Mouse (Mus musculus) heart, embryonic 10.5 days (tissue): ENCODE measurements around the gene Hsf4. TPM values are rescaled to one million over a fixed set of nuclear protein-coding genes. Genes with fewer than 3 reads are reported as not detected.

Source experiments
- DNase-seq: peaks from one replicate; pipeline ENCODE4 v3.0.0-alpha.2; 2017; ENCODE audit warnings: low spot score
- H3K27ac ChIP-seq: fragments of 300-500 bp; sonication (generic); 2 replicates; pipeline ENCODE4 v1.5.1; 2016; ENCODE audit warnings: mild to moderate bottlenecking
- H3K27me3 ChIP-seq: fragments of 300-500 bp; sonication (generic); 2 replicates; pipeline ENCODE4 v1.6.1; 2016; ENCODE audit warnings: mild to moderate bottlenecking; ENCODE audit not compliant: poor library complexity, insufficient read depth, severe bottlenecking
- H3K36me3 ChIP-seq: fragments of 300-500 bp; sonication (generic); 2 replicates; pipeline ENCODE4 v1.6.1; 2016; ENCODE audit warnings: mild to moderate bottlenecking, moderate library complexity
- H3K4me1 ChIP-seq: fragments of 300-500 bp; sonication (generic); 2 replicates; pipeline ENCODE4 v1.6.1; 2016; ENCODE audit warnings: mild to moderate bottlenecking
- H3K4me3 ChIP-seq: fragments of 300-500 bp; sonication (generic); 2 replicates; pipeline ENCODE4 v1.5.1; 2016; ENCODE audit warnings: mild to moderate bottlenecking, moderate library complexity
- H3K9me3 ChIP-seq: fragments of 300-500 bp; sonication (generic); 2 replicates; pipeline ENCODE4 v1.6.1; 2016; ENCODE audit warnings: mild to moderate bottlenecking, moderate library complexity
- WGBS: fragments of 180-500 bp; shearing (Covaris S2); methylation state at CpG from one replicate; pipeline ENCODE4 v1.1.7; 2016; 5-methylcytosine and 5-hydroxymethylcytosine counted together
- polyA plus RNA-seq: library from polyadenylated mRNA; unstranded; fragments of >200 nt; fragmentation: Nextera tagmentation; extraction: Ambion mirVana; gene quantifications from 2 replicates; pipeline ENCODE4 v1.2.1, GENCODE M21; 2016

The Hsf4 gene
- polyA plus RNA-seq, 1 experiment from 2014 or later, result 0.16 TPM

DNA sequence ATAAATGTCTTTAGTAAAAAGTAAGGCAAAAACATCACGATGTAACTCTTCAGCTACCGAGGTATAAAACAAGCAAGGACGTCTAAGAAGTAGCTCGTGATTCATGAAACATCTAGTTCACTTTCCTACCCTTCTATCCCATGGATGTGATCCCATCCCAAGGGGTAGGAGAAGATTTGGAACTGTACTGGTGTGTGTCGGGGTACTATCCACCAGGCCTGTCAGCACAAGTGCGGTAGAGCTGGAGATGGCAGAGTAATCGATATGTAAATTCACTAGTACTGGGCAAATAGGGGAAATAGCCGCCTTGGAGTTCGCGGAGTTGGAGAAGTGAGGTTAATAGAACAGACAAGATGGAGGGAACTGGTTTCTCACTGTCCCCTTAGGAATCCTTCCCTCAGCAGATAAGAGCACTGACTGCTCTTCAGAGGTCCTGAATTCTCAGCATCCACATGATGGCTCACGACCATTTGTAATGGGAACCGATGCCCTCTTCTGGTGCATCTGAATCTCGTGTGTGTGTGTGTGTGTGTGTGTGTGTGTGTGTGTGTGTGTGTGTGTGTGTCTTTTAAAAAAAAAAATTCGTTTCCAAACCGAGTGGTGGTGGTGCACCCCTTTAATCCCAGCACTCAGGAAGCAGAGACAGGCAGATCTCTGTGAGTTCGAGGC, 6.2 kb upstream of the Hsf4 start:
- Histone ChIP-seq H3K4me1 (peaks cover 39% of the 10 kb centered on the region), H3K4me3 (peak overlapping the region; percentile 71; the same call in 1 of the 2 replicates), H3K9me3 (no peaks in the 10 kb centered on the region; the same call in 1 of the 2 replicates), H3K27ac (no peak overlapping the region), H3K27me3 (peaks cover 99% of the 10 kb centered on the region), H3K36me3 (no peaks in the 10 kb centered on the region)
- no peak for DNase-seq
- 42% methylated on average over 16 of the region's 16 CpGs for WGBS

DNA sequence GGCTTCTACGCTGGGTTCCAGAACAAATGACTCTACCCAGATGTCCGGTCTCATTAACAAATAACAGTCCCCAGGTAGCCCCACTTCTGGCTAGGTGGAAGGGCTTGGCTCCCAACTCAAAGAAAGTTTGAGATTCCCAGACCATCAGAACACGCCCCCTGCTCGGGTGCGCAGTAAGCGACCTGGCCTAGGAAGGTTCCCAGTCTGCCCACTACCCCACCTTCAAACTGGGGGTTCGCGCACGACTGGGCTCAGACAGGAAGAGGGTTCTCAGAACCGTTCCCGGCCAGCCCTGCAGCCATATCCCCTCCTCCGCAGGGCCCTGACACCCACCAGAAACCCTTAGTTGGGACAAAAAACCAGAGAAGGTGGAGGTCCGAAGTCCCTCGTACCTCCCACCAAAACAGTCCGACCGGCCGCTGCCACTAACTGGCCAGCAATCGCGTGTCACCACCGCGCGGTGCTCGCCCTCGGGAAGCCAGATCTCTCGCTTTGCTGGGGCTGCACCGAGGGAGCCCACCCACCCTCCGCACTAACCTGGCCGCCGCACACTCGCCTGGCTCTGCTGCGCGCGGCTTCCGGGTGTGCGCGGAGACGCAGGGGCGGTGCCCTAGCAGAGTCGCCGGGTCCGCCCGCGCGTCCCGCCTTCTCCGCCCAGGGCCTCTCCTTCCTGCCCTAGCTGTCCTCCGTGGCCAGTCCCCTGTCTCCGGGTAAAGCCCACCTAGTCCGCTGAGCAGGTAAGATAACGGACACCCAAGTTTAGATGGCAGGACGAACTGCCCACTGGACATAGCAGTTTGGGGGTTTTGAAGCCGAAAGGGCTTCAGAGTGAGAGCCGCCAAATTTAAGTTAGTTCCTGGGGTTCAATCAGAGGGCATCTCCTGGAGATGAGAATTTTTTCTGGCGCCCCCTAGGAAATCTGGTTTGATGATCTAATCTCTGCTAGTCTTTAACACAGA, 5.3 kb upstream of the Hsf4 start, which contains the start of the genes Tradd and Fbxl8:
Tradd (minus strand) TSS at position 586 of the 959 bp plus-strand sequence.
Fbxl8 (plus strand) TSS at position 625 of the 959 bp plus-strand sequence.
- Histone ChIP-seq H3K9me3 (no peaks in the 10 kb centered on the region; the same call in 1 of the 2 replicates), H3K27me3 (peaks cover 99% of the 10 kb centered on the region)
- WGBS, result 2% methylated on average over 54 of the region's 54 CpGs

DNA sequence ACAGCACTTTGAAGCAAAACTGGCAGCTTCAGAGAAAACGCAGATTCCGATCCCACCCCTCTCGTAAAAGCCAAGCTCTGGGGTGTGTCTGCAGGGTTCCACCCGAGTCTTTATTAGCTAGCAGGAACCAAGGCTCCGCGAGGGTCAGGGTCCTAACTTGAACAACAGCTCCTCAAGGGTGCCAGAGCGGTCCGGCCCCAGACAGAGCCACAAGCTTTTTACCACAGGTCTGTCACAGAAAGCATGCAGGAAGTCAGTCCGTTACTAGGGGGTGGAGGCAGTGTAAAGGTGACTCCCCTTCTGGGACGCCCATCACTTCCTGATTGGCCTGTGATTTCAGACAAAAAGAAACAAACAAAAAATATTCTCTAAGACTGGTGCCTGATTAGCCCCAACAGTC, 4.5 kb upstream of the Hsf4 start:
- H3K27ac ChIP-seq, result peak overlapping the region; percentile 74; the same call in 1 of the 2 replicates
- H3K4me1 ChIP-seq, result peaks cover 39% of the 10 kb centered on the region
- no peak for DNase-seq
- WGBS, result 21% methylated on average over 10 of the region's 10 CpGs
- no peaks in the 10 kb centered on the region; the same call in 1 of the 2 replicates for H3K9me3 ChIP-seq
- no peaks in the 10 kb centered on the region for H3K36me3 ChIP-seq
- H3K4me3 ChIP-seq, result peak overlapping the region; percentile 71
- H3K27me3 ChIP-seq, result peaks cover 99% of the 10 kb centered on the region

More for the DNA sequence above, 5.3 kb upstream of the Hsf4 start, which contains the start of the genes Tradd and Fbxl8:
- H3K4me1 ChIP-seq, result peaks cover 39% of the 10 kb centered on the region
- H3K27ac ChIP-seq, result peak within 1 kb of the TSS; percentile 74; the same call in 1 of the 2 replicates
- H3K36me3 ChIP-seq, result no peaks in the 10 kb centered on the region
- peak within 1 kb of the TSS; percentile 71 for H3K4me3 ChIP-seq
- DNase-seq, result peak; percentile 87

DNA sequence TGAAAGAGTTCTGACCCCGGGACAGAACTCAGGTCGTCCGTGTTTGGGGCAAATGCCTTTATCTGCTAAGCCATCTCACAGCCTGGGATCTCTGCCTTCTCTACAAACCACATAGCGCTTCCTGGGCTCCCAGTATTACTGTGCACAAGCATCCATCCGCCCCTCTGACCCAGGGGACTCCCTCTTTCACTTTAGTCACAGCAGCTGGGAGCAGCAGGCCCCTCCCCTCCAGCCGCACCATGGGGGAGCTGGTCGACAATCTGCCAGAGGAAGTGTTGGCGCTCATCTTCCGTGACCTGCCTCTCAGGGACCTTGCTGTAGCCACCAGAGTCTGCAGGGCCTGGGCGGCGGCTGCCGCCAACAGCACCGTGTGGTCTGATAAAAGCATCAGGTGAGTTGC, 2.8 kb upstream of the Hsf4 start:
- H3K27ac ChIP-seq, result no peak overlapping the region
- DNase-seq, result no peak
- no peaks in the 10 kb centered on the region; the same call in 1 of the 2 replicates for H3K9me3 ChIP-seq
- 13% methylated on average over 13 of the region's 13 CpGs for WGBS
- peaks cover 99% of the 10 kb centered on the region for H3K27me3 ChIP-seq
- H3K4me1 ChIP-seq, result peaks cover 48% of the 10 kb centered on the region
- H3K36me3 ChIP-seq, result no peaks in the 10 kb centered on the region
- no peak overlapping the region for H3K4me3 ChIP-seq

DNA sequence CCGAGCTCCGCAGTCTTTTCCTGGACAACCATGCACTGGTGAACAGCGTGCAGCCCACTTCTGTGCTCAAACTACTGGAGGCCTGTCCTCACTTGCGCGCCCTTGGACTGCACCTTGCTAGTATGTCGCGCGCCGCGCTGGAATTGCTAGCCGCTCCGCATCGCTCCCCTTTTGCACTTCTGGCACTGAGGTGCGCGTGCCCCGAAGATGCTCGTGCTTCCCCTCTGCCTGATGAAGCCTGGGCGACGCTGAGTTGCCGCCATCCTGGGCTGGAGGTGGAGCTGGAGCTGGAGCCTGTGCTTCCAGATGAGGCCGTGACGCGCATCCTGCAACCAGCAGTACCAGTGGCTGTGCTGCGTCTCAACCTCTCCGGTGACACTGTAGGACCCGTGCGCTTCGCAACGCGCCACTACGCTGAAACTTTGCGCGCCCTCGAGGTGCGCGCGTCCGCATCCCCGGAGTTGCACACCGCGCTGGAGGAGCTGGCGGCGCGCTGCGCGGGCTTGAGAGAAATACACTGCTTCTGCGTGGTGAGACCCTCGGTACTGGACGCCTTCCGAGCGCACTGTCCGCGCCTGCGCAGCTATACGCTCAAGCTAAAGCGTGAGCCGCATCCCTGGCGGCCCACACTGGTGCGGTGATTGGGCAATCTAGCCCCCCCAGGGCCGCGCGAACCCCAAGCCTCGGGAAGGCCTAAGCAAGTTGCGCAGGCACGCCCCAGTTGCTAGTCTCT, 1.1 kb upstream of the Hsf4 start:
- peak overlapping the region; percentile 63 for H3K4me3 ChIP-seq
- peaks cover 99% of the 10 kb centered on the region for H3K27me3 ChIP-seq
- peak overlapping the region; percentile 71 for H3K27ac ChIP-seq
- DNase-seq, result no peak
- WGBS, result under 1% methylated on average over 65 of the region's 65 CpGs
- no peaks in the 10 kb centered on the region; the same call in 1 of the 2 replicates for H3K9me3 ChIP-seq
- no peaks in the 10 kb centered on the region for H3K36me3 ChIP-seq
- peaks cover 51% of the 10 kb centered on the region for H3K4me1 ChIP-seq

DNA sequence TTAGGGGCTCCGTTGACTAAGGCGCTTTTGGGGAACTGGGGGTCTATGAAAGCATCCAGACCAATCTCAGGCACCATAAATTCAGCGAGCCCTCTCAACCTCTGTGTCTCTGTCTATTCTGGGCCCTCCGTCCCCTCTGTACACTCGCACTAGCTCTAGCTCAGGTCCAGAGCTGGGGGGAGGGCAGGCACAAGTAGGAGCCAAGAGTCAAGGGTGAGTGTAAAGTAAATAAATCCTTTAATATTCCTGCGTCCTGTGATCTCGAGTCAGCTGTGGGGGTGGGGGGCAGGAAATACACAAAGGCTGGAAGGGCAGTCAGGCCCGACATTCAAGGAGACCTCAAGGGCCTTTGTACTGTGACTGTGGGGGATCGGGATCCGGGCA, 534 bp upstream of the Hsf4 start:
- no peak for DNase-seq
- under 1% methylated on average over 10 of the region's 10 CpGs for WGBS
- Histone ChIP-seq H3K4me1 (peaks cover 48% of the 10 kb centered on the region), H3K27me3 (peaks cover 99% of the 10 kb centered on the region), H3K9me3 (no peaks in the 10 kb centered on the region; the same call in 1 of the 2 replicates), H3K27ac (peak overlapping the region; percentile 71), H3K4me3 (peak overlapping the region; percentile 63), H3K36me3 (no peaks in the 10 kb centered on the region)

DNA sequence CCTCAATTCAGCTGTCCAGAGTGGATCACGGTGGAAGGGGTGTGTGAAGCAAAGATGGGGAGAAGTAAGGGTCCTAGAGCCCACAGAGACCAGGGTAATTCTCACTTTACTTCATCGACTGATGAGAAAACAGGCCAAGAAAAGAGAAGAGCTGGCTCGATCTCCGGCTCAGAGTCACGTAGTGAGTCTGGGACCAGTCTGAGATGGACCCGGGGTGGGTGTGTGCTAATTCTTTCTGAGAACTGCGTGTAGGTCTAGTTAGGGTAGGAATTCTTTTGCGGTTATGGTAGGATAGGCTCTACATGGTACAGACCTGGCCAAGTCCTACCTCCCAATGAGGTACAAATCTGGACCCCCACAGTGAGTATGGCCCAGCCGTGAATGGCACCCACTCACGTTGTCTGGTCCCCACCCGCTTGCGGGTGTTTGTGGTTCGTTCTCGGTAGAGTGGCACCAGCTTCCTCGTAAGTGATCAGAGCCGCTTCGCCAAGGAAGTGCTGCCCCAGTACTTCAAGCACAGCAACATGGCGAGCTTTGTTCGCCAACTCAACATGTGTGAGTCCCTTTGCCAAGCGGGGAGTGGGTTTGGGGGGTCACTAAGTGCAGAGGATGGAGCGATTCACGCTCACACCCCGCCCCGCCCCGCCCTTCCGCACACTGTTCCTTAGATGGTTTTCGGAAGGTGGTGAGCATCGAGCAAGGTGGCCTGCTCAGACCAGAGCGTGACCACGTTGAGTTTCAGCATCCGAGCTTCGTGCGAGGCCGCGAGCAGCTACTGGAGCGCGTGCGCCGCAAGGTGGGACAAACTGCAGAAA, 707 bp downstream of the Hsf4 start:
- 3% methylated on average over 39 of the region's 39 CpGs for WGBS
- Histone ChIP-seq H3K4me1 (peaks cover 42% of the 10 kb centered on the region), H3K36me3 (no peaks in the 10 kb centered on the region), H3K9me3 (no peaks in the 10 kb centered on the region; the same call in 1 of the 2 replicates), H3K27ac (no peak overlapping the region), H3K4me3 (peak overlapping the region; percentile 63), H3K27me3 (peaks cover 100% of the 10 kb centered on the region)
- no peak for DNase-seq

DNA sequence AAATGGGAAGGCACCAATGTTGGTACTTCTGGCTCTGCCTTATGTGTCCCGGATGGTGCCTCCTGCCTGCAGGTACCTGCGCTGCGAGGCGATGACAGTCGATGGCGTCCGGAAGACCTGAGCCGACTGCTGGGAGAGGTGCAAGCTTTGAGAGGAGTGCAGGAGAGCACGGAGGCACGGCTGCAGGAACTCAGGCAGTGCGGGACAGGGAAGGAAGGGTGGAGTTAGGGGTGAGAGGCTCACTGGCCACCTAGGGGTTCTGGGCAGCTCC, 1.2 kb downstream of the Hsf4 start:
- H3K27ac ChIP-seq, result no peak overlapping the region
- no peaks in the 10 kb centered on the region; the same call in 1 of the 2 replicates for H3K9me3 ChIP-seq
- peak overlapping the region; percentile 22 for H3K4me3 ChIP-seq
- no peaks in the 10 kb centered on the region for H3K36me3 ChIP-seq
- peaks cover 100% of the 10 kb centered on the region for H3K27me3 ChIP-seq
- DNase-seq, result no peak
- H3K4me1 ChIP-seq, result peaks cover 47% of the 10 kb centered on the region
- WGBS, result 3% methylated on average over 11 of the region's 11 CpGs

DNA sequence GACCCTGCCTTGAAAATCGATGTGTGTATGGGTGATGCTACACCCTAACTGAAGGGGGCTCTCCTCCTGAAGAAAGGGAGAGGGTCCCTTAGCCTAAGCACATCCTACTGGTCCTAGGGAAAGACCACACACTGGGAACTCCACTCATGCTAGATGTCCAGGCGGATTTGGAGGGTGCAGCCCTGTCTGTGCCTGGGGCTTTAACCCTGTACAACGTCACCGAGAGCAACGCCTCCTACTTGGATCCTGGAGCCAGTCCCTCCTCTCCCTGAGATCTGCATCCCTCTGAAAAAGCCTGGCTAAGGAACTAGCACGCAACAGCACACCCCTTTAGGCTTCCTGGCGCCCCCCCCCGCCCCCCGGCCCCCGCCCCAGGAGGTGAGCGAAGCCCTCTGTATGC, 5.8 kb downstream of the Hsf4 start:
- H3K4me3 ChIP-seq, result peak overlapping the region; percentile 64; the same call in 1 of the 2 replicates
- H3K36me3 ChIP-seq, result 0 out of 2 replicates have a peak, but pooled peaks cover 4% of the 10 kb centered on the region
- peaks cover 100% of the 10 kb centered on the region for H3K27me3 ChIP-seq
- no peak for DNase-seq
- 14% methylated on average over 11 of the region's 11 CpGs for WGBS
- H3K4me1 ChIP-seq, result peaks cover 36% of the 10 kb centered on the region
- no peaks in the 10 kb centered on the region for H3K9me3 ChIP-seq
- no peak overlapping the region for H3K27ac ChIP-seq

DNA sequence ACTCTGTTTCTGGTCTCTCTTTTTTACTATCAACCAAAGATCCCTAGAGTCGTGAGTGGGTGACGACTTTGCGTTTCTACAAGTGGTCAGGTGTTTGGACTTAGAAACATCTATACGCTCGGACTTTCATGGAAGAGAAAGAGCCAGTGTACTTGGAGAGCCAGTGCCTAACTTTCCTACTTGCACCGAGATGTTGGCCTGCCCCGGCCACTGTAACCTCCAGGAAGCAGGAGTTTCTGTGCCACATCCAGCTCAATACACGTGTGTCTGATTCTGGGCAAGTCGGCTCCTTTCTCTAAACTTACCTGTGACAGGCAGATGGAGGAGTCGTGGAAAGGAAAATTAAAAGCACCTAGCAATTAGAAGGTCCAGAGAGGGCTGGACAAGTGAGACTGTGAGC, 6.2 kb downstream of the Hsf4 start, which contains the start of gene Nol3:
Nol3 (plus strand) TSS at position 301 of the 400 bp plus-strand sequence.
- peaks cover 100% of the 10 kb centered on the region for H3K27me3 ChIP-seq
- H3K36me3 ChIP-seq, result 0 out of 2 replicates have a peak, but pooled peaks cover 4% of the 10 kb centered on the region
- H3K4me1 ChIP-seq, result peaks cover 32% of the 10 kb centered on the region
- H3K4me3 ChIP-seq, result peak within 1 kb of the TSS; percentile 64
- H3K9me3 ChIP-seq, result no peaks in the 10 kb centered on the region
- H3K27ac ChIP-seq, result no peak within 1 kb of the TSS
- WGBS, result 12% methylated on average over 10 of the region's 10 CpGs
- no peak for DNase-seq

DNA sequence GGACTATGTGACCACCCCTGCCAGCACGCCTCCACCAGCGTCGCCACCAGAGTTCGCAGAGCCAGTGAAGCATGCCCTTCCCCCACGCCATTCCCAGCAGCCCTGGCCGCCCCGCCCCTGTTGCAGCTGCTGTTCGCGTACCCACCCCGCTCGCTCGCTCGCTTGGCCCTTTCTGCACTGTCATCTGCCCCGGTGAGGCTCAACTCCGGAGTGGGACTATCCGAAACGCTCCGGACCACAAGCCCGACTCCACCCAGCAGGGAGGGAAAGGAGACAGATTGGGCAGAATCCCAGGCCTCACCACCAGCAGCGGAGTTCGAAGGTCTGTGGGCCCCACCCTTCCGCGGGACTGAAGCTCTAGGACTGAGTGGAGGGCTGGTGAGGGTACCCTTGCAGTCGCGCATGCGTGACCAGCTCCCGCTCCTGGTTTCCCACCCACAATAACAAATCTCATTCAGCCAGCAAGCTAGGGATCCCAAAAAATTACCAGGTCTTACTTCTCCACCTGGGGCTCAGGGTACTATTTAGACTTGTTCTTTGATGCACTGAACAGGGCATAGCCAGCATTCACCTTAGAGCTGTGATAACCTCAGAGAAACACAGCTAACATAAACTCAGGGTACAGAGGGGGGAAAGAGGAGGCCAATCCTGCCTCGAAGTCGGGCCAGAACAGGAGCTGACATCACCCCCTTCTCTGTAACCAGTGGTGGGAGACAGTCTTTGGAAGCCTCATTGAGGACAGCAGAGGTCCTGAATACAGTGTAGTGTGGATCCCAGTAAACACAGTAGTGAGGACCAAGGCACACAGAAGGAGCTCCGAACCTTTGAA, 6.9 kb downstream of the Hsf4 start:
- Histone ChIP-seq H3K4me3 (peak overlapping the region; percentile 64), H3K27ac (no peak overlapping the region), H3K9me3 (no peaks in the 10 kb centered on the region), H3K36me3 (peaks cover 5% of the 10 kb centered on the region; the same call in 1 of the 2 replicates), H3K27me3 (peaks cover 100% of the 10 kb centered on the region), H3K4me1 (peaks cover 30% of the 10 kb centered on the region)
- 4% methylated on average over 30 of the region's 30 CpGs for WGBS
- DNase-seq, result no peak
